Mouse (Mus musculus) olfactory bulb, adult 2 months (tissue): ENCODE data around the gene Gsc2.

Experiments
- CTCF ChIP-seq: fragments of 200-500 bp; IDR thresholded peaks from 2 replicates; pipeline ENCODE4 v1.5.1; 2012; ENCODE audit warnings: low read depth, mild to moderate bottlenecking, low read length, moderate library complexity; ENCODE audit not compliant: insufficient read depth
- POLR2A ChIP-seq: fragments of 200-500 bp; IDR thresholded peaks from 2 replicates; pipeline ENCODE4 v1.6.1; 2012; ENCODE audit warnings: mild to moderate bottlenecking, low read depth, low read length, moderate library complexity; ENCODE audit not compliant: insufficient read depth

- no peak for TF ChIP-seq CTCF
- TF ChIP-seq POLR2A = no peak
Observed at GRCm38 (mm10) chr16:17950068-17950467, 35.2 kb upstream of the Gsc2 start.
